ENCODE assay signal across 9 mouse cellular contexts in the genomic region with DNA sequence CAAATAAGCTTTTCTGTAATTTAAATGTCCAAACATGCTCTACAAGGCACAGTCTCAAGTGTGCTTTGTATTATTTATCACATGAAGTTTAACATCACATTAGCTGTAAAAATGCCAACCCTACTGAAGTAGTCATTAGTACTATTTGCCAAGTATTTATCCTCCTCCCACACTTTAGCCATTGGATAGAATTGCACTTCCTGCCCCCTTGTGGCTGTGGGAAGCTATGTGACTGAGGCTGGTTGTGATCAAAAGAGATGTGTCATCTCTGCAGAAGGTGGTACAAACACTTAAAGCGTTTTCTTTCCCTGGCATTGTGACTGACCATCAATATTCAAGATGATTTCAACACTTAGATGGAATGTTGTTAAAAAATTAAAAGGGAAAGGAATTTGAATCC. TPM values are rescaled to one million over a fixed set of nuclear protein-coding genes. Genes with fewer than 3 reads are reported as not detected.
DNase-seq lines count a peak whose midpoint lies in the region.
"Had no signal": no experiment of that assay in that cellular context is flagged by ENCODE, and none has a peak within 500 bp of the region (broad histone marks: within the 10 kb centered on the region; RNA-seq: fewer than 3 reads in every experiment).

No protein-coding gene starts in this region.

- no peaks in the 10 kb centered on the region for H3K9me3 ChIP-seq in heart, embryonic 10.5 days
- H3K9me3 ChIP-seq: liver, embryonic 13.5 days had no signal

- 30% methylated on average over 1 of the region's 1 CpGs for WGBS in heart, embryonic 10.5 days

- intact Hi-C loops in left cerebral cortex, postnatal 36 days (cut with DNase I): loop anchor here (5.0 kb wide), 2 partner anchors 52 to 303 kb away; no protein-coding TSS in a partner anchor

- DNase-seq in heart, adult 8-10 months (ENCODE audit: low spot score): peak; percentile 45
- DNase-seq in heart, embryonic 10.5 days (ENCODE audit: low spot score): no peak
- DNase-seq in ovary, postnatal 14 days (ENCODE audit: low spot score): peak; percentile 3
- no peak for DNase-seq in ovary, adult 18-20 months (ENCODE audit: low spot score)
- peak; percentile 33 to 70 for DNase-seq in cerebellum, postnatal 25 days
- peak; percentile 26 for DNase-seq in mesoderm, embryonic 11.5 days (ENCODE audit: low read depth, low spot score)
- DNase-seq in left cerebral cortex, postnatal 36 days (ENCODE audit: low spot score in 2 of 2): no peak
- DNase-seq in urinary bladder, postnatal 36 days (ENCODE audit: low spot score in 2 of 2): no peak
- DNase-seq: liver, embryonic 13.5 days had no signal

- no peak overlapping the region for H3K27ac ChIP-seq in heart, embryonic 10.5 days
- H3K27ac ChIP-seq: liver, embryonic 13.5 days had no signal

- no peaks in the 10 kb centered on the region for H3K4me1 ChIP-seq in heart, embryonic 10.5 days
- H3K4me1 ChIP-seq: liver, embryonic 13.5 days had no signal

- H3K36me3 ChIP-seq in heart, embryonic 10.5 days: no peaks in the 10 kb centered on the region
- H3K36me3 ChIP-seq: liver, embryonic 13.5 days had no signal

- no peak overlapping the region for H3K4me3 ChIP-seq in heart, embryonic 10.5 days
- H3K4me3 ChIP-seq: liver, embryonic 13.5 days had no signal

- H3K27me3 ChIP-seq in heart, embryonic 10.5 days (ENCODE audit: insufficient read depth, poor library complexity, severe bottlenecking): no peaks in the 10 kb centered on the region
- H3K27me3 ChIP-seq: liver, embryonic 13.5 days had no signal

RNA-seq across cellular contexts. Expression of gene Slc35f4, which starts 14.3 kb away (rescaled TPM):
- not detected for total RNA-seq in heart, adult 8-10 months (2022)
- polyA plus RNA-seq in heart, embryonic 10.5 days (2016; fragmentation: Nextera tagmentation; extraction: Ambion mirVana): 0.10 and 0.21 TPM in 2 replicates
- total RNA-seq in left cerebral cortex, postnatal 36 days (2021): 10 to 100 TPM; 20.5 to 21.2 TPM
- polyA plus RNA-seq: liver, embryonic 13.5 days had no signal

Comparison
In these comparisons a context has a peak if more than half of its experiments do, and no peak if none do; other contexts are left out.
1. DNase-seq: peak in heart, adult 8-10 months (single experiment), ovary, postnatal 14 days (single experiment), cerebellum, postnatal 25 days (2 of 2) and mesoderm, embryonic 11.5 days (single experiment); none in heart, embryonic 10.5 days (single experiment), ovary, adult 18-20 months (single experiment), left cerebral cortex, postnatal 36 days (0 of 2) and urinary bladder, postnatal 36 days (0 of 2).
2. RNA of gene Slc35f4, which starts 14.3 kb away (total RNA-seq): 20.5 to 21.2 TPM in left cerebral cortex, postnatal 36 days; not detected in heart, adult 8-10 months; every median in the first group is over 10 times any median in the second.